Mouse (Mus musculus) ES-Bruce4 (cell line): ENCODE data around the gene Slc35a3. TPM values are rescaled to one million over a fixed set of nuclear protein-coding genes. Genes with fewer than 3 reads are reported as not detected.

Experiments
- H3K27ac ChIP-seq: 2 replicates; pipeline ENCODE4 v1.5.1; 2012; ENCODE audit warnings: low read length, inconsistent platforms; ENCODE audit not compliant: insufficient read depth
- H3K27me3 ChIP-seq: 2 replicates; pipeline ENCODE4 v1.6.1; 2012; ENCODE audit warnings: mild to moderate bottlenecking, low read length, inconsistent platforms; ENCODE audit not compliant: control insufficient read depth, poor library complexity, insufficient read depth, severe bottlenecking
- H3K36me3 ChIP-seq: 2 replicates; pipeline ENCODE4 v1.6.1; 2012; ENCODE audit warnings: inconsistent platforms, mild to moderate bottlenecking, low read length, moderate library complexity; ENCODE audit not compliant: control insufficient read depth, poor library complexity, insufficient read depth, severe bottlenecking
- H3K4me1 ChIP-seq: one replicate; pipeline ENCODE4 v1.8.1; 2011; ENCODE audit warnings: low read length; ENCODE audit not compliant: control insufficient read depth, insufficient read depth
- H3K4me3 ChIP-seq: 2 replicates; pipeline ENCODE4 v1.5.1; 2011; ENCODE audit warnings: low read depth, mild to moderate bottlenecking, low read length
- H3K9ac ChIP-seq: 2 replicates; pipeline ENCODE4 v1.6.1; 2012; ENCODE audit warnings: low read depth, mild to moderate bottlenecking, inconsistent platforms; ENCODE audit not compliant: poor library complexity, severe bottlenecking
- H3K9me3 ChIP-seq: replicated peaks from 2 replicates; pipeline ENCODE4 v1.6.1; 2012; ENCODE audit warnings: mild to moderate bottlenecking, low read length, inconsistent platforms; ENCODE audit not compliant: control insufficient read depth, poor library complexity, insufficient read depth, severe bottlenecking
- CTCF ChIP-seq: IDR thresholded peaks from one replicate; pipeline ENCODE4 v1.8.1; 2011; ENCODE audit warnings: low read depth, low read length
- EP300 ChIP-seq: IDR thresholded peaks from 2 replicates; pipeline ENCODE4 v1.6.1; 2011; ENCODE audit warnings: low read depth, low read length; ENCODE audit not compliant: insufficient read depth
- POLR2A ChIP-seq: IDR thresholded peaks from one replicate; pipeline ENCODE4 v1.8.1; 2011; ENCODE audit warnings: low read length; ENCODE audit not compliant: insufficient read depth
- polyA plus RNA-seq: library from polyadenylated mRNA; stranded (reverse); fragments of >200 nt; gene quantifications from 2 replicates; pipeline ENCODE4 v1.2.4, GENCODE M21; 2011; ENCODE audit warnings: low read depth; ENCODE audit not compliant: missing spikeins, insufficient read depth, insufficient read length

Gene Slc35a3
- polyA plus RNA-seq, 1 experiment, result 31.3 TPM

DNA sequence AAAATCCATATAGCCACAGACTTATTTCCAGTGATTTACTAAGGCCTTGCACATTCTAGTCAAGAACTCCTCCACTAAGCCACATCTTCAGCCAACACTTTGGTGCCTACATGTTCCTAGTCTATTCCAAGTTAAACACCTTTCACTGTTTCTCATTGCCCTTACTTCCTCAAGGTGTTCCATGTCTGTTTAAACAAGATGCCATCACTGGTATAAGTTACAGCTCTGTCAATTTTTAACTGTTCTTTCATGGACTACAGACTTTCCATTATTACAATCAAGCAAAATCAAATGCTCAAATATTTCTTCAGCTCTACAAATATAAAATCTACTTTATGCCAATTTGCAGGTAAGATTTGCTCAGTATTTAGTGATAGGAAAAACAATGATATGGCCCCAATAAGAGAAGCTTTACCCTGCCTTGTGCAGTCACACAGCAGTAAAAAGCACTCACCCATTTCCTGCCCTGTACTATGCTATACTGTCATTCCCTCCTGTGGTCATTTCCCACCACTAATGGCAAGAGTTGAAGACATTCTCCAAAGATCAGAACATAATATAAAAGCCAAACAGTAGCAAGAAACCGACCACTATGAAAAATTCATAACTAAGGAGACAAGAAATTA is 9.9 kb downstream of the Slc35a3 start:
- Histone ChIP-seq H3K9me3 (no peaks in the 10 kb centered on the region), H3K27ac (no peak overlapping the region), H3K27me3 (no peaks in the 10 kb centered on the region), H3K9ac (no peak overlapping the region), H3K4me3 (no peak overlapping the region), H3K4me1 (peaks cover 2% of the 10 kb centered on the region), H3K36me3 (no peaks in the 10 kb centered on the region; the same call in 1 of the 2 replicates)
- TF ChIP-seq EP300 (no peak), POLR2A (no peak), CTCF (no peak)

DNA sequence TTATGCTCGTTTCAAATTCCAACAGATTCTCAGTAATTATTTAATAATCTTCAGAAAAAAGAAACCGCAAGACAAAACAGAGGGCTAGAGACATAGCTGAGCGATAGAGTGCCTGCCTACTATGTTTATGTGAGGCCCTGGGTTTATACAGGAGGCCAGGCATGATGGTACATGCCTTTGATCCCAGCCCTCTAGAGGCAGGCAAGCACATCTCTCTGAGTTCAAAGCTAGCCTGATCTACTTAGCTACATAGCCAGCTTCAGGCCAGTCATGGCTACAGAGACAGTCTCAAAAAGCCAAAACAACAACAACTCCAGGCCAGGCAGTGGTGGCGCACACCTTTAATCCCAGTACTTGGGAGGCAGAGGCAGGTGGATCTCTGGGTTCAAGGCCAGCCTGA is 11.0 kb downstream of the Slc35a3 start:
- Histone ChIP-seq H3K36me3 (no peaks in the 10 kb centered on the region; the same call in 1 of the 2 replicates), H3K4me1 (peaks cover 2% of the 10 kb centered on the region), H3K27ac (no peak overlapping the region), H3K4me3 (no peak overlapping the region), H3K9ac (no peak overlapping the region), H3K9me3 (no peaks in the 10 kb centered on the region), H3K27me3 (no peaks in the 10 kb centered on the region)
- TF ChIP-seq POLR2A, result no peak
- TF ChIP-seq CTCF, result no peak
- TF ChIP-seq EP300, result no peak

DNA sequence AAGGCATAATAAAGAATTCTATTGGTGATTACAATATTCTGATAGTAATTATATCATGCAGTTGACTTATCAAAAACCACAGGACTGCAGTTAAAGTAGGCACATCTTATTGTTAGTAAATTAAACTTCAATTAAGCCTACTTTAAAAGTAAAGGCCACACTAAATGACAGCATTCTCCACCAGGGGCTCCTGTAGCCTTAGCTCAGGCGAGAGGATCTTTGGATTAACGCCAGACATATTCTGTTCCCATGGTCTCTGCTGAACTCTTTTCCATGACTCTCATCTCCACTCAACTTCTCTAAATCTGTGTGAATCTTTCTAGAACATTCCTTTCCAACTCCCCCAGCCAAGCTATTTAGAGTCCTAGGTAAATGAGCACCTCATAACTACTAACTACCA is 13.8 kb downstream of the Slc35a3 start:
- Histone ChIP-seq H3K27me3 (no peaks in the 10 kb centered on the region), H3K9me3 (no peaks in the 10 kb centered on the region), H3K4me1 (no peaks in the 10 kb centered on the region), H3K27ac (no peak overlapping the region), H3K9ac (no peak overlapping the region), H3K4me3 (no peak overlapping the region), H3K36me3 (no peaks in the 10 kb centered on the region; the same call in 1 of the 2 replicates)
- TF ChIP-seq CTCF (no peak), EP300 (no peak), POLR2A (no peak)

GRCm38 (mm10) chr3:116695666-116695985 is 17.0 kb downstream of the Slc35a3 start:
- no peaks in the 10 kb centered on the region for H3K27me3 ChIP-seq
- no peak overlapping the region for H3K27ac ChIP-seq
- TF ChIP-seq EP300 (no peak), CTCF (no peak), POLR2A (no peak)
- no peak overlapping the region for H3K4me3 ChIP-seq
- H3K9me3 ChIP-seq, result no peaks in the 10 kb centered on the region
- no peaks in the 10 kb centered on the region; the same call in 1 of the 2 replicates for H3K36me3 ChIP-seq
- no peaks in the 10 kb centered on the region for H3K4me1 ChIP-seq
- H3K9ac ChIP-seq, result no peak overlapping the region

GRCm38 (mm10) chr3:116694955-116695665 is 17.5 kb downstream of the Slc35a3 start:
- H3K9me3 ChIP-seq, result no peaks in the 10 kb centered on the region
- H3K4me1 ChIP-seq, result no peaks in the 10 kb centered on the region
- H3K27ac ChIP-seq, result no peak overlapping the region
- no peaks in the 10 kb centered on the region for H3K27me3 ChIP-seq
- TF ChIP-seq POLR2A (no peak), CTCF (no peak), EP300 (no peak)
- no peak overlapping the region for H3K4me3 ChIP-seq
- no peaks in the 10 kb centered on the region; the same call in 1 of the 2 replicates for H3K36me3 ChIP-seq
- H3K9ac ChIP-seq, result no peak overlapping the region

DNA sequence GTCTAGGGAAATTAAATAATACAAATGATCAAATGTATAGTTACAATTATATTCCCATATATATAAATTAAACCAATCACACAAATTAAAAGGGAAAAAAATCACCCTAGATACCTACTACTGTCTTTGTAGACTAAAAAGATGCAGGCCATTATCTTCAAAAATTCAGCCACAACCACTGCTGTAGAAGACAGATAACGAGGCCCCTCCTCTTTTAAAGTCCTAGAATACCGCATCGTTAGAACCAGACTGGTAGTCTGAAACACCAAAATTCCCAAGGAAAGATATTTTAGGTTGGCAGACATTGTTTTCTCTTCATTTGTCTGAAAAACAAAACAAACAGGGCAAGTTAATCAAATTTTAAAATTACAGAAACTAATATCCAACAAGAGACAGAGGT is 18.3 kb downstream of the Slc35a3 start:
- no peak overlapping the region for H3K27ac ChIP-seq
- no peaks in the 10 kb centered on the region for H3K9me3 ChIP-seq
- no peaks in the 10 kb centered on the region for H3K4me1 ChIP-seq
- no peaks in the 10 kb centered on the region; the same call in 1 of the 2 replicates for H3K36me3 ChIP-seq
- H3K27me3 ChIP-seq, result no peaks in the 10 kb centered on the region
- no peak overlapping the region for H3K9ac ChIP-seq
- TF ChIP-seq POLR2A, result no peak
- no peak for TF ChIP-seq CTCF
- TF ChIP-seq EP300, result no peak
- H3K4me3 ChIP-seq, result no peak overlapping the region
